Mouse (Mus musculus) hindbrain, postnatal 0 days (tissue): ENCODE measurements at regions not wholly inside any gene's neighbourhood (a gene's known extent, or its start where the extent isn't known, plus 50 kb on each side); places are given as distances from the start of the nearest gene placed in this dataset.

ENCODE experiments used
- ATAC-seq: fragments of 200-750 bp; cut with Nextera tagmentation; 2 replicates; pipeline ENCODE4 v1.8.0; 2017; ENCODE audit warnings: mild to moderate bottlenecking, moderate TSS enrichment, moderate library complexity
- DNase-seq: peaks from one replicate; pipeline ENCODE4 v3.0.0-alpha.2; 2015; ENCODE audit warnings: low spot score
- H3K27ac ChIP-seq: fragments of 300-500 bp; sonication (generic); 2 replicates; pipeline ENCODE4 v1.5.1; 2014; ENCODE audit warnings: mild to moderate bottlenecking
- H3K27me3 ChIP-seq: fragments of 300-500 bp; sonication (generic); 2 replicates; pipeline ENCODE4 v1.6.1; 2014; ENCODE audit warnings: low read length, mixed read lengths; ENCODE audit not compliant: insufficient read depth
- H3K36me3 ChIP-seq: fragments of 300-500 bp; sonication (generic); 2 replicates; pipeline ENCODE4 v1.6.1; 2014; ENCODE audit warnings: low read length, mixed read lengths; ENCODE audit not compliant: insufficient read depth
- H3K4me1 ChIP-seq: fragments of 300-500 bp; sonication (generic); 2 replicates; pipeline ENCODE4 v1.6.1; 2014; ENCODE audit warnings: antibody characterized with exemption, low read length, mixed read lengths; ENCODE audit not compliant: insufficient read depth
- H3K4me2 ChIP-seq: fragments of 300-500 bp; sonication (generic); 2 replicates; pipeline ENCODE4 v1.6.1; 2014; ENCODE audit warnings: low read depth, mild to moderate bottlenecking, low read length, moderate library complexity, mixed read lengths
- H3K4me3 ChIP-seq: fragments of 300-500 bp; sonication (generic); 2 replicates; pipeline ENCODE4 v1.5.1; 2014; ENCODE audit warnings: low read length
- H3K9ac ChIP-seq: fragments of 300-500 bp; sonication (generic); replicated peaks from 2 replicates; pipeline ENCODE4 v1.6.1; 2014; ENCODE audit warnings: mild to moderate bottlenecking, low read length, moderate library complexity, mixed read lengths
- H3K9me3 ChIP-seq: fragments of 300-500 bp; sonication (generic); 2 replicates; pipeline ENCODE4 v1.6.1; 2016; ENCODE audit warnings: low read length, mixed read lengths
- CTCF ChIP-seq: IDR thresholded peaks from 2 replicates; pipeline ENCODE4 v1.5.1; 2016; ENCODE audit warnings: antibody characterized with exemption, control low read depth, low read depth
- WGBS: fragments of 180-500 bp; shearing (Covaris S2); extraction: QIAGEN DNeasy Blood & Tissue Kit; methylation state at CpG from one replicate; pipeline ENCODE4 v1.1.7; 2014; 5-methylcytosine and 5-hydroxymethylcytosine counted together

DNA sequence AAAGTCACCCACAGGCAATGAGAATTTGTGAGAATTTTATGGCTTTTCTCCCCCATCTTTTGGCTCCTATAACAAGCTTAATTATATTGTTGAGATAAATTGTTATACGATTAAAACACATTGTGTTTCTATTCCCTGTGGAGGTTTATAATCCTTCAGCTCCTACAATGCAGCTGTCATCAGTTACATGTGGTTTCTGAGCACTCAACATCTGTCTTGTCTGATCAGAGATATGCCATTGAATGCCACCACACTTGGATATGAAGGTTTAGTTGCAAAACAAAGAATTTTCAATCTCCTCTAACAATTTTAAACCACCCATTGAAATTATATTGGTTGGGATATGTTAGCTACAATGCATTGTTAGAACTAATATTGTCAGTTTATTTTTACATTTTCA is 338.7 kb upstream of the Tnp1 start:
- Histone ChIP-seq H3K4me3 (no peak overlapping the region), H3K4me1 (no peaks in the 10 kb centered on the region), H3K9me3 (no peaks in the 10 kb centered on the region), H3K27me3 (no peaks in the 10 kb centered on the region), H3K9ac (no peak overlapping the region), H3K27ac (no peak overlapping the region), H3K36me3 (no peaks in the 10 kb centered on the region), H3K4me2 (no peak overlapping the region)
- TF ChIP-seq CTCF, result no peak
- ATAC-seq (no peak), DNase-seq (no peak)
- WGBS, result 72% methylated on average over 1 of the region's 1 CpGs

- TF ChIP-seq CTCF, result no peak
Observed at GRCm38 (mm10) chr1:73348476-73348875, 332.8 kb upstream of the Tnp1 start.

GRCm38 (mm10) chr1:73344587-73344986 is 328.9 kb upstream of the Tnp1 start:
- Histone ChIP-seq H3K4me1 (no peaks in the 10 kb centered on the region), H3K4me2 (no peak overlapping the region), H3K27ac (no peak overlapping the region), H3K9me3 (no peaks in the 10 kb centered on the region), H3K9ac (no peak overlapping the region), H3K36me3 (no peaks in the 10 kb centered on the region), H3K4me3 (no peak overlapping the region), H3K27me3 (no peaks in the 10 kb centered on the region)
- no peak for TF ChIP-seq CTCF
- ATAC-seq (no peak), DNase-seq (no peak)
- 71% methylated on average over 1 of the region's 1 CpGs for WGBS

More at GRCm38 (mm10) chr1:73348476-73348875, 332.8 kb upstream of the Tnp1 start:
- H3K4me2 ChIP-seq, result no peak overlapping the region
- no peak overlapping the region for H3K4me3 ChIP-seq
- H3K27me3 ChIP-seq, result no peaks in the 10 kb centered on the region
- no peaks in the 10 kb centered on the region for H3K4me1 ChIP-seq
- H3K27ac ChIP-seq, result no peak overlapping the region
- DNase-seq (no peak), ATAC-seq (no peak)
- WGBS, result 81% methylated on average over 6 of the region's 6 CpGs
- no peak overlapping the region for H3K9ac ChIP-seq
- no peaks in the 10 kb centered on the region for H3K9me3 ChIP-seq
- no peaks in the 10 kb centered on the region for H3K36me3 ChIP-seq

DNA sequence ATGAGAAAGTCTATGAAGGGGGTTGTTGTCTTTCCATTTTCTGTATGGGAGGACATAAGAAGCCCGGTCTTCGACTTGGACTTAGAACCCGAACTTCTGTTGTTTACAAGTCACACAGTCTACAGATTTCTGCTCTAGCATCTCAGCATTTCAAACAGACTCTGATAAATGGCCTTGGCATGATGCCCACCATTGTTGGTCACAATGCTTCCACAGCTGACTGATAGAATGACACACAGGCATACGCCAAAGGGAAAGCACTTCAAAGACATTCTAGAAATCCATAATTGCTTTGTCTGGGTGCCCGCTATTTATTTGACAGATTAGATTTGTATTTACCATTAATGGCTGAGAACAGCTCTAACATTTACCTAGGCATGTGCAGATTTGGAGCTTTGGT is 326.2 kb upstream of the Tnp1 start:
- no peak overlapping the region for H3K4me3 ChIP-seq
- ATAC-seq (no peak), DNase-seq (peak; percentile 26)
- H3K9ac ChIP-seq, result no peak overlapping the region
- WGBS, result 71% methylated on average over 5 of the region's 5 CpGs
- H3K27me3 ChIP-seq, result no peaks in the 10 kb centered on the region
- H3K4me2 ChIP-seq, result no peak overlapping the region
- TF ChIP-seq CTCF, result no peak
- H3K9me3 ChIP-seq, result no peaks in the 10 kb centered on the region
- no peaks in the 10 kb centered on the region for H3K4me1 ChIP-seq
- H3K27ac ChIP-seq, result no peak overlapping the region
- no peaks in the 10 kb centered on the region for H3K36me3 ChIP-seq

GRCm38 (mm10) chr1:73337401-73337800 is 321.7 kb upstream of the Tnp1 start:
- Histone ChIP-seq H3K9me3 (no peaks in the 10 kb centered on the region), H3K9ac (no peak overlapping the region), H3K27ac (no peak overlapping the region), H3K4me2 (no peak overlapping the region), H3K27me3 (no peaks in the 10 kb centered on the region), H3K4me1 (no peaks in the 10 kb centered on the region), H3K4me3 (no peak overlapping the region), H3K36me3 (no peaks in the 10 kb centered on the region)
- DNase-seq (no peak), ATAC-seq (no peak)
- 78% methylated on average over 2 of the region's 2 CpGs for WGBS
- no peak for TF ChIP-seq CTCF

DNA sequence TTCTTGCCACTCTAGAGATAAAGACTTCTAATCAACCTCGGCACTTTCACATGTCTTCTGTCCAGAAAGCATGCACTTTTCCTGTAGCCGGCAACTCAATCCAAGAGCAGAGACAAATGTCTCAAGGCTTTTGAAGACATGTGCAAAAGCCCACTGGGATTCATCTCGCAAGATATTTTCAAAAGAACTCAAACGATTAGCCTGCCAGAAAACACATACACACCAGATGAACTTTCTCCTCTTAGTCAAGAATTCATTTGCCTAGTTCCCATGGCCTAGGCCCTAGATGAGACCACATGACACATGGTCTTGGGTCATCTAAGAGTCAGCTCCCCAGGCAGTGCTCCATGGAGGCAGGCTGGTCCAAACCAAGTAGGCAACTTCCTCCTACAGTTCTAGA is 293.8 kb upstream of the Tnp1 start:
- DNase-seq (no peak), ATAC-seq (no peak)
- no peak overlapping the region for H3K9ac ChIP-seq
- no peak overlapping the region for H3K4me3 ChIP-seq
- no peaks in the 10 kb centered on the region for H3K27me3 ChIP-seq
- H3K9me3 ChIP-seq, result no peaks in the 10 kb centered on the region
- H3K4me2 ChIP-seq, result no peak overlapping the region
- no peak overlapping the region for H3K27ac ChIP-seq
- H3K36me3 ChIP-seq, result no peaks in the 10 kb centered on the region
- no peak for TF ChIP-seq CTCF
- H3K4me1 ChIP-seq, result no peaks in the 10 kb centered on the region
- WGBS, result 93% methylated on average over 4 of the region's 4 CpGs

DNA sequence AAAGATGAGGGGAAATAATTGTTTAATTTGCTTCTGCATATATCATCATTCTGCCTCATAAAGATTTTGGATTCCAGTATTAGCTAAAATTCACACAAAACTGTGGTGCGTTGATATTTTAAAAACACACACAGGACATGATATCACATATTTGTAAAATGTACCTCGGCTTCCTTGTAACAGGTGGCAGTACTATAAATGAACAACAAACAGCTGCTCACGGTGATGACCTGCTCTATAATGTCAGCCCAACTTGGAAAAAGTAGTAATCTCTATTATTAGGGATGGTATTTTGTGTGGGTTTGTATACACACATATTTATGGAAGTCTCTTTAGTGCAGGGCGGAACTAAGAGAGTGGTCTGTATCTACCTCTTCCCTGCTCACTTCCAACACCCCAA is 292.7 kb upstream of the Tnp1 start:
- Histone ChIP-seq H3K4me3 (no peak overlapping the region), H3K4me2 (no peak overlapping the region), H3K27me3 (no peaks in the 10 kb centered on the region), H3K27ac (no peak overlapping the region), H3K9ac (no peak overlapping the region), H3K9me3 (no peaks in the 10 kb centered on the region), H3K4me1 (no peaks in the 10 kb centered on the region), H3K36me3 (no peaks in the 10 kb centered on the region)
- TF ChIP-seq CTCF, result no peak
- ATAC-seq (no peak), DNase-seq (no peak)
- WGBS, result 97% methylated on average over 4 of the region's 4 CpGs
